Mouse (Mus musculus): ENCODE measurements at regions not wholly inside any gene's neighbourhood (a gene's known extent, or its start where the extent isn't known, plus 50 kb on each side); places are given as distances from the start of the nearest gene placed in this dataset.
"Not testable (repeated sequence)": the region's sequence is repeated elsewhere in the genome, so short reads cannot be mapped to it uniquely, and the experiment has no call there.

- H3K4me1 ChIP-seq (ENCODE audit: control insufficient read depth, insufficient read depth, low read length); H3K27ac ChIP-seq (ENCODE audit: control insufficient read depth, insufficient read depth, low read depth, low read length, poor library complexity); H3K4me3 ChIP-seq (replicated peaks; ENCODE audit: control insufficient read depth, low read depth, low read length): not testable (repeated sequence)
- WGBS: 88% methylated on average over 1 of the region's 1 CpGs
Measured at GRCm38 (mm10) chr12:80055894-80056293, 56.9 kb downstream of the Zfp36l1 start.

GRCm38 (mm10) chr12:80055394-80055793, 57.4 kb downstream of the Zfp36l1 start:
- peaks cover 4% of the 10 kb centered on the region; the same call in 1 of the 2 replicates for H3K4me1 ChIP-seq (ENCODE audit: control insufficient read depth, insufficient read depth, low read length)
- WGBS: 89% methylated on average over 2 of the region's 2 CpGs
- no peak overlapping the region for H3K27ac ChIP-seq (ENCODE audit: control insufficient read depth, insufficient read depth, low read depth, low read length, poor library complexity)
- no peak overlapping the region for H3K4me3 ChIP-seq (replicated peaks; ENCODE audit: control insufficient read depth, low read depth, low read length)
- TF ChIP-seq CTCF (IDR thresholded peaks at IDR 0.05; ENCODE audit: control insufficient read depth, insufficient read depth, low read length) (no peak), POLR2A (IDR thresholded peaks at IDR 0.05; ENCODE audit: borderline replicate concordance, control insufficient read depth, low read depth, low read length) (no peak)

GRCm38 (mm10) chr12:80054655-80055037, 58.2 kb downstream of the Zfp36l1 start:
- Histone ChIP-seq H3K4me1 (ENCODE audit: control insufficient read depth, insufficient read depth, low read length) (peaks cover 4% of the 10 kb centered on the region; the same call in 1 of the 2 replicates), H3K27ac (ENCODE audit: control insufficient read depth, insufficient read depth, low read depth, low read length, poor library complexity) (peak overlapping the region; percentile 41; the same call in 1 of the 2 replicates), H3K4me3 (replicated peaks; ENCODE audit: control insufficient read depth, low read depth, low read length) (no peak overlapping the region)
- 71% methylated on average over 3 of the region's 3 CpGs for WGBS
- TF ChIP-seq CTCF (IDR thresholded peaks at IDR 0.05; ENCODE audit: control insufficient read depth, insufficient read depth, low read length): no peak
- no peak for TF ChIP-seq POLR2A (IDR thresholded peaks at IDR 0.05; ENCODE audit: borderline replicate concordance, control insufficient read depth, low read depth, low read length)

- H3K4me3 ChIP-seq (replicated peaks; ENCODE audit: control insufficient read depth, low read depth, low read length): no peak overlapping the region
- 59% methylated on average over 9 of the region's 9 CpGs for WGBS
- peaks cover 4% of the 10 kb centered on the region; the same call in 1 of the 2 replicates for H3K4me1 ChIP-seq (ENCODE audit: control insufficient read depth, insufficient read depth, low read length)
- no peak for TF ChIP-seq POLR2A (IDR thresholded peaks at IDR 0.05; ENCODE audit: borderline replicate concordance, control insufficient read depth, low read depth, low read length)
- no peak for TF ChIP-seq CTCF (IDR thresholded peaks at IDR 0.05; ENCODE audit: control insufficient read depth, insufficient read depth, low read length)
- no peak overlapping the region for H3K27ac ChIP-seq (ENCODE audit: control insufficient read depth, insufficient read depth, low read depth, low read length, poor library complexity)
Measured at GRCm38 (mm10) chr12:80053902-80054654, 58.7 kb downstream of the Zfp36l1 start.

GRCm38 (mm10) chr12:80048215-80048979, 64.4 kb downstream of the Zfp36l1 start:
- WGBS: 85% methylated on average over 4 of the region's 4 CpGs
- no peak overlapping the region for H3K4me3 ChIP-seq (replicated peaks; ENCODE audit: control insufficient read depth, low read depth, low read length)
- peaks cover 3% of the 10 kb centered on the region; the same call in 1 of the 2 replicates for H3K4me1 ChIP-seq (ENCODE audit: control insufficient read depth, insufficient read depth, low read length)
- TF ChIP-seq CTCF (IDR thresholded peaks at IDR 0.05; ENCODE audit: control insufficient read depth, insufficient read depth, low read length) (no peak), POLR2A (IDR thresholded peaks at IDR 0.05; ENCODE audit: borderline replicate concordance, control insufficient read depth, low read depth, low read length) (no peak)
- no peak overlapping the region for H3K27ac ChIP-seq (ENCODE audit: control insufficient read depth, insufficient read depth, low read depth, low read length, poor library complexity)

GRCm38 (mm10) chr12:80046625-80047303, 66.0 kb downstream of the Zfp36l1 start:
- WGBS: 27% methylated on average over 6 of the region's 6 CpGs
- no peak for TF ChIP-seq CTCF (IDR thresholded peaks at IDR 0.05; ENCODE audit: control insufficient read depth, insufficient read depth, low read length)
- no peak for TF ChIP-seq POLR2A (IDR thresholded peaks at IDR 0.05; ENCODE audit: borderline replicate concordance, control insufficient read depth, low read depth, low read length)
- Histone ChIP-seq H3K4me3 (replicated peaks; ENCODE audit: control insufficient read depth, low read depth, low read length) (no peak overlapping the region), H3K4me1 (ENCODE audit: control insufficient read depth, insufficient read depth, low read length) (peaks cover 3% of the 10 kb centered on the region; the same call in 1 of the 2 replicates), H3K27ac (ENCODE audit: control insufficient read depth, insufficient read depth, low read depth, low read length, poor library complexity) (no peak overlapping the region)

- H3K4me3 ChIP-seq (replicated peaks; ENCODE audit: control insufficient read depth, low read depth, low read length): no peak overlapping the region
- WGBS: 73% methylated on average over 11 of the region's 11 CpGs
- H3K27ac ChIP-seq (ENCODE audit: control insufficient read depth, insufficient read depth, low read depth, low read length, poor library complexity): no peak overlapping the region
- TF ChIP-seq CTCF (IDR thresholded peaks at IDR 0.05; ENCODE audit: control insufficient read depth, insufficient read depth, low read length) (no peak), POLR2A (IDR thresholded peaks at IDR 0.05; ENCODE audit: borderline replicate concordance, control insufficient read depth, low read depth, low read length) (no peak)
- peaks cover 3% of the 10 kb centered on the region; the same call in 1 of the 2 replicates for H3K4me1 ChIP-seq (ENCODE audit: control insufficient read depth, insufficient read depth, low read length)
Measured at GRCm38 (mm10) chr12:80041510-80042324, 71.1 kb downstream of the Zfp36l1 start.

Data from bone marrow, adult 2 months (tissue).